Mouse (Mus musculus): ENCODE data around the gene Oosp1. TPM values are rescaled to one million over a fixed set of nuclear protein-coding genes. Genes with fewer than 3 reads are reported as not detected.

Gene Oosp1
- polyA plus RNA-seq, 1 experiment from 2014 or later: not detected

GRCm38 (mm10) chr19:11696755-11697154, 5.8 kb upstream of the Oosp1 start, which contains the start of gene Oosp3:
Gene Oosp3, plus strand, starts transcription at chr19:11697055.
- 73% methylated on average over 2 of the region's 2 CpGs for WGBS
- Histone ChIP-seq H3K4me1 (ENCODE audit: control insufficient read depth, insufficient read depth, low read length) (no peaks in the 10 kb centered on the region), H3K27ac (ENCODE audit: low read length) (no peak within 1 kb of the TSS), H3K9me3 (replicated peaks; ENCODE audit: control insufficient read depth, low read length) (no peaks in the 10 kb centered on the region), H3K4me3 (ENCODE audit: low read length) (no peak within 1 kb of the TSS), H3K36me3 (ENCODE audit: control insufficient read depth, insufficient read depth) (no peaks in the 10 kb centered on the region), H3K27me3 (ENCODE audit: control insufficient read depth, insufficient read depth, low read length) (no peaks in the 10 kb centered on the region), H3K9ac (ENCODE audit: low read length) (no peak within 1 kb of the TSS), H3K4me2 (ENCODE audit: low read depth, low read length) (no peak within 1 kb of the TSS)
- ATAC-seq (replicated peaks; ENCODE audit: extremely low read depth, insufficient read depth, low FRiP score): no peak

GRCm38 (mm10) chr19:11691454-11691853, 504 bp upstream of the Oosp1 start:
- H3K4me3 ChIP-seq (ENCODE audit: low read length): no peak overlapping the region
- H3K9ac ChIP-seq (ENCODE audit: low read length): no peak overlapping the region
- H3K4me2 ChIP-seq (ENCODE audit: low read depth, low read length): no peak overlapping the region
- WGBS: 53% methylated on average over 1 of the region's 1 CpGs
- ATAC-seq (replicated peaks; ENCODE audit: extremely low read depth, insufficient read depth, low FRiP score): no peak
- no peaks in the 10 kb centered on the region for H3K27me3 ChIP-seq (ENCODE audit: control insufficient read depth, insufficient read depth, low read length)
- H3K9me3 ChIP-seq (replicated peaks; ENCODE audit: control insufficient read depth, low read length): no peaks in the 10 kb centered on the region
- H3K4me1 ChIP-seq (ENCODE audit: control insufficient read depth, insufficient read depth, low read length): no peaks in the 10 kb centered on the region
- H3K27ac ChIP-seq (ENCODE audit: low read length): no peak overlapping the region
- no peaks in the 10 kb centered on the region for H3K36me3 ChIP-seq (ENCODE audit: control insufficient read depth, insufficient read depth)

GRCm38 (mm10) chr19:11661562-11661961, 29.4 kb downstream of the Oosp1 start:
- no peak overlapping the region for H3K4me2 ChIP-seq (ENCODE audit: low read depth, low read length)
- ATAC-seq (replicated peaks; ENCODE audit: extremely low read depth, insufficient read depth, low FRiP score): no peak
- H3K4me1 ChIP-seq (ENCODE audit: control insufficient read depth, insufficient read depth, low read length): no peaks in the 10 kb centered on the region
- H3K4me3 ChIP-seq (ENCODE audit: low read length): no peak overlapping the region
- no peaks in the 10 kb centered on the region for H3K36me3 ChIP-seq (ENCODE audit: control insufficient read depth, insufficient read depth)
- no peak overlapping the region for H3K27ac ChIP-seq (ENCODE audit: low read length)
- no peaks in the 10 kb centered on the region for H3K27me3 ChIP-seq (ENCODE audit: control insufficient read depth, insufficient read depth, low read length)
- H3K9ac ChIP-seq (ENCODE audit: low read length): no peak overlapping the region
- H3K9me3 ChIP-seq (replicated peaks; ENCODE audit: control insufficient read depth, low read length): no peaks in the 10 kb centered on the region

GRCm38 (mm10) chr19:11660459-11660858, 30.5 kb downstream of the Oosp1 start, which contains the start of gene Oosp2:
Gene Oosp2, minus strand, starts transcription at chr19:11660559.
- 85% methylated on average over 5 of the region's 5 CpGs for WGBS

GRCm38 (mm10) chr19:11659142-11659541, 31.8 kb downstream of the Oosp1 start:
- WGBS: 63% methylated on average over 2 of the region's 2 CpGs
- Histone ChIP-seq H3K9me3 (replicated peaks; ENCODE audit: control insufficient read depth, low read length) (no peaks in the 10 kb centered on the region), H3K4me1 (ENCODE audit: control insufficient read depth, insufficient read depth, low read length) (no peaks in the 10 kb centered on the region), H3K9ac (ENCODE audit: low read length) (no peak overlapping the region), H3K4me2 (ENCODE audit: low read depth, low read length) (no peak overlapping the region), H3K27ac (ENCODE audit: low read length) (no peak overlapping the region), H3K36me3 (ENCODE audit: control insufficient read depth, insufficient read depth) (no peaks in the 10 kb centered on the region), H3K4me3 (ENCODE audit: low read length) (no peak overlapping the region), H3K27me3 (ENCODE audit: control insufficient read depth, insufficient read depth, low read length) (no peaks in the 10 kb centered on the region)
- ATAC-seq (replicated peaks; ENCODE audit: extremely low read depth, insufficient read depth, low FRiP score): no peak

More at GRCm38 (mm10) chr19:11660459-11660858, 30.5 kb downstream of the Oosp1 start, which contains the start of gene Oosp2:
- Histone ChIP-seq H3K9ac (ENCODE audit: low read length) (no peak within 1 kb of the TSS), H3K27ac (ENCODE audit: low read length) (no peak within 1 kb of the TSS), H3K36me3 (ENCODE audit: control insufficient read depth, insufficient read depth) (no peaks in the 10 kb centered on the region), H3K27me3 (ENCODE audit: control insufficient read depth, insufficient read depth, low read length) (no peaks in the 10 kb centered on the region), H3K4me2 (ENCODE audit: low read depth, low read length) (no peak within 1 kb of the TSS), H3K9me3 (replicated peaks; ENCODE audit: control insufficient read depth, low read length) (no peaks in the 10 kb centered on the region), H3K4me1 (ENCODE audit: control insufficient read depth, insufficient read depth, low read length) (no peaks in the 10 kb centered on the region), H3K4me3 (ENCODE audit: low read length) (no peak within 1 kb of the TSS)
- ATAC-seq (replicated peaks; ENCODE audit: extremely low read depth, insufficient read depth, low FRiP score): no peak

GRCm38 (mm10) chr19:11649564-11649963, 41.4 kb downstream of the Oosp1 start:
- ATAC-seq (replicated peaks; ENCODE audit: extremely low read depth, insufficient read depth, low FRiP score): no peak
- no peak overlapping the region for H3K27ac ChIP-seq (ENCODE audit: low read length)
- H3K4me3 ChIP-seq (ENCODE audit: low read length): no peak overlapping the region
- H3K4me2 ChIP-seq (ENCODE audit: low read depth, low read length): no peak overlapping the region
- WGBS: 67% methylated on average over 4 of the region's 4 CpGs
- H3K9me3 ChIP-seq (replicated peaks; ENCODE audit: control insufficient read depth, low read length): no peaks in the 10 kb centered on the region
- H3K36me3 ChIP-seq (ENCODE audit: control insufficient read depth, insufficient read depth): no peaks in the 10 kb centered on the region
- H3K27me3 ChIP-seq (ENCODE audit: control insufficient read depth, insufficient read depth, low read length): no peaks in the 10 kb centered on the region
- no peaks in the 10 kb centered on the region for H3K4me1 ChIP-seq (ENCODE audit: control insufficient read depth, insufficient read depth, low read length)
- no peak overlapping the region for H3K9ac ChIP-seq (ENCODE audit: low read length)

GRCm38 (mm10) chr19:11646166-11646565, 44.8 kb downstream of the Oosp1 start:
- Histone ChIP-seq H3K27ac (ENCODE audit: low read length) (no peak overlapping the region), H3K4me2 (ENCODE audit: low read depth, low read length) (no peak overlapping the region), H3K9ac (ENCODE audit: low read length) (no peak overlapping the region), H3K4me1 (ENCODE audit: control insufficient read depth, insufficient read depth, low read length) (no peaks in the 10 kb centered on the region), H3K27me3 (ENCODE audit: control insufficient read depth, insufficient read depth, low read length) (no peaks in the 10 kb centered on the region), H3K9me3 (replicated peaks; ENCODE audit: control insufficient read depth, low read length) (no peaks in the 10 kb centered on the region), H3K4me3 (ENCODE audit: low read length) (no peak overlapping the region), H3K36me3 (ENCODE audit: control insufficient read depth, insufficient read depth) (no peaks in the 10 kb centered on the region)
- ATAC-seq (replicated peaks; ENCODE audit: extremely low read depth, insufficient read depth, low FRiP score): no peak
- 69% methylated on average over 3 of the region's 3 CpGs for WGBS

- no peaks in the 10 kb centered on the region for H3K27me3 ChIP-seq (ENCODE audit: control insufficient read depth, insufficient read depth, low read length)
- no peaks in the 10 kb centered on the region for H3K9me3 ChIP-seq (replicated peaks; ENCODE audit: control insufficient read depth, low read length)
- H3K27ac ChIP-seq (ENCODE audit: low read length): no peak within 1 kb of the TSS
- no peak within 1 kb of the TSS for H3K4me3 ChIP-seq (ENCODE audit: low read length)
- 43% methylated on average over 1 of the region's 1 CpGs for WGBS
- no peaks in the 10 kb centered on the region for H3K36me3 ChIP-seq (ENCODE audit: control insufficient read depth, insufficient read depth)
- H3K4me2 ChIP-seq (ENCODE audit: low read depth, low read length): no peak within 1 kb of the TSS
- no peak for ATAC-seq (replicated peaks; ENCODE audit: extremely low read depth, insufficient read depth, low FRiP score)
- no peak within 1 kb of the TSS for H3K9ac ChIP-seq (ENCODE audit: low read length)
- H3K4me1 ChIP-seq (ENCODE audit: control insufficient read depth, insufficient read depth, low read length): no peaks in the 10 kb centered on the region
These were observed 50.2 kb downstream of the Oosp1 start, which contains the start of gene Ms4a3 for GRCm38 (mm10) chr19:11640732-11641131. Gene Ms4a3, minus strand, starts transcription at chr19:11640851.

- Histone ChIP-seq H3K4me1 (ENCODE audit: control insufficient read depth, insufficient read depth, low read length) (no peaks in the 10 kb centered on the region), H3K9me3 (replicated peaks; ENCODE audit: control insufficient read depth, low read length) (no peaks in the 10 kb centered on the region), H3K4me2 (ENCODE audit: low read depth, low read length) (no peak overlapping the region), H3K4me3 (ENCODE audit: low read length) (no peak overlapping the region), H3K27ac (ENCODE audit: low read length) (no peak overlapping the region), H3K36me3 (ENCODE audit: control insufficient read depth, insufficient read depth) (no peaks in the 10 kb centered on the region), H3K9ac (ENCODE audit: low read length) (no peak overlapping the region), H3K27me3 (ENCODE audit: control insufficient read depth, insufficient read depth, low read length) (no peaks in the 10 kb centered on the region)
- no peak for ATAC-seq (replicated peaks; ENCODE audit: extremely low read depth, insufficient read depth, low FRiP score)
- WGBS: 53% methylated on average over 4 of the region's 4 CpGs
These were observed 51.9 kb downstream of the Oosp1 start for GRCm38 (mm10) chr19:11639038-11639437.

All from heart, embryonic 16.5 days (tissue).